Mouse (Mus musculus) c-Kit-positive CD71-positive TER-119-negative erythroid progenitor cells, embryonic 14.5 days (primary cell): ENCODE data around the gene P3h4.
A peak's percentile ranks its signal among the peaks of the same experiment; 100 is the strongest.

Experiments used
- DNase-seq: peaks from one replicate; pipeline ENCODE4 v3.0.0-alpha.2; 2013; ENCODE audit warnings: low read depth

Gene P3h4

GRCm38 (mm10) chr11:100408835-100409462, 5.7 kb downstream of the P3h4 start:
- DNase-seq = no peak

- peak; percentile 40 for DNase-seq
These were observed 6.4 kb downstream of the P3h4 start for GRCm38 (mm10) chr11:100408076-100408834.

GRCm38 (mm10) chr11:100406995-100407705, 7.5 kb downstream of the P3h4 start:
- DNase-seq = no peak

- no peak for DNase-seq
These were observed 8.4 kb downstream of the P3h4 start for GRCm38 (mm10) chr11:100406273-100406672.

GRCm38 (mm10) chr11:100404456-100405074, 10.1 kb downstream of the P3h4 start:
- no peak for DNase-seq

GRCm38 (mm10) chr11:100403445-100404134, 11.0 kb downstream of the P3h4 start:
- DNase-seq = no peak

- no peak for DNase-seq
These were observed 12.0 kb downstream of the P3h4 start for GRCm38 (mm10) chr11:100402682-100403081.

- DNase-seq = peak; percentile 40
These were observed 12.4 kb downstream of the P3h4 start for GRCm38 (mm10) chr11:100402240-100402639.

- no peak for DNase-seq
These were observed 13.8 kb downstream of the P3h4 start for GRCm38 (mm10) chr11:100400842-100401241.

- no peak for DNase-seq
These were observed 14.7 kb downstream of the P3h4 start for GRCm38 (mm10) chr11:100399727-100400538.

GRCm38 (mm10) chr11:100399320-100399719, 15.3 kb downstream of the P3h4 start:
- DNase-seq = no peak

- no peak for DNase-seq
These were observed 16.1 kb downstream of the P3h4 start for GRCm38 (mm10) chr11:100398517-100398916.

GRCm38 (mm10) chr11:100397600-100398389, 16.8 kb downstream of the P3h4 start, which contains the start of gene Jup:
Jup (minus strand) TSS chr11:100397763.
- DNase-seq = peak; percentile 91

GRCm38 (mm10) chr11:100396886-100397599, 17.6 kb downstream of the P3h4 start:
- DNase-seq = no peak

GRCm38 (mm10) chr11:100395861-100396631, 18.6 kb downstream of the P3h4 start:
- no peak for DNase-seq

- DNase-seq = no peak
These were observed 19.4 kb downstream of the P3h4 start for GRCm38 (mm10) chr11:100395200-100395599.

- DNase-seq = no peak
These were observed 20.1 kb downstream of the P3h4 start for GRCm38 (mm10) chr11:100394353-100395074.

GRCm38 (mm10) chr11:100393733-100394132, 20.9 kb downstream of the P3h4 start:
- no peak for DNase-seq
